Mouse (Mus musculus): ENCODE results near the gene Arsg.

- TF ChIP-seq EP300 (optimal IDR thresholded peaks at IDR 0.05): no peak
- TF ChIP-seq CTCF (IDR thresholded peaks at IDR 0.05; ENCODE audit: low read depth): no peak
Observed at GRCm38 (mm10) chr11:109465068-109465467, 8.1 kb upstream of the Arsg start.
